Mouse (Mus musculus) telencephalon, adult 2 months (tissue): ENCODE results near the gene Cs.
"Not testable (repeated sequence)": the region's sequence is repeated elsewhere in the genome, so short reads cannot be mapped to it uniquely, and the experiment has no call there.

Experiments
- DNase-seq: peaks from one replicate; pipeline ENCODE4 v3.0.0-alpha.2; 2011; ENCODE audit warnings: low read depth, low spot score

Gene Cs

GRCm38 (mm10) chr10:128337306-128338181, at the start of gene Cs:
Gene Cs, plus strand, starts transcription at chr10:128337734.
- peak; percentile 98 for DNase-seq

DNA sequence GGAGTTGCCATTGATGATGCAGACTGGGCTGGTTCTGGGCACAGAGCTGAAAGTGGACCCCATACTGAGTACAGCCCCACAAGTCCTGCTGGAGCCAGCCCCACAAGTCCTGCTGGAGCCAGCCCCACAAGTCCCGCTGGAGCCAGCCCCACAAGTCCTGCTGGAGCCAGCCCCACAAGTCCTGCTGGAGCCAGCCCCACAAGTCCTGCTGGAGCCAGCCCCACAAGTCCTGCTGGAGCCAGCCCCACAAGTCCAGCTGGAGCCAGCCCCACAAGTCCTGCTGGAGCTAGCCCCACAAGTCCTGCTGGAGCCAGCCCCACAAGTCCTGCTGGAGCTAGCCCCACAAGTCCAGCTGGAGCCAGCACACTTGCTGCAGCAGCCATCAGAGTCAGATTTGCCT, 46.9 kb upstream of the Cs start:
- not testable (repeated sequence) for DNase-seq

GRCm38 (mm10) chr10:128296370-128297090, 41.0 kb upstream of the Cs start:
- no peak for DNase-seq

- no peak for DNase-seq
These were observed 40.3 kb upstream of the Cs start for GRCm38 (mm10) chr10:128297221-128297620.

DNA sequence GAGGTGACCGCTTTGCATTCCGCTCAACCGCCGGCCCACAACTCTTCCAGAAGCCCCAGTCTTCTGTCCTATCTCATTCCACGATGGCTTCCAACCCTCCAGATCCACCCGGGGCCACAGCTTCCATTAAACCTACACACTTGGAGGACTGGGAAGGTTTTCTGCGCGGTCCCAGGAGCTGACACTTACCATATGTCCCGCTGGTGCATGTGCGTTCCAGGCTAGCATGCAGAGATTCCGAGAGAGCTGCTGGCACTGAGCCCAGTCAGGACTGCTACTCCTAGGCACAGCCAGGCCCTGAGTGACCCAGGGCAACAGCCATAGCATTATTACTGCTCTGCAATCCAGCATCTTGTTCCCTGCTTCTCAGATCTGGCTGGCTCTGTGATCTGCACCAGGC, 39.9 kb upstream of the Cs start:
- DNase-seq, result no peak

DNA sequence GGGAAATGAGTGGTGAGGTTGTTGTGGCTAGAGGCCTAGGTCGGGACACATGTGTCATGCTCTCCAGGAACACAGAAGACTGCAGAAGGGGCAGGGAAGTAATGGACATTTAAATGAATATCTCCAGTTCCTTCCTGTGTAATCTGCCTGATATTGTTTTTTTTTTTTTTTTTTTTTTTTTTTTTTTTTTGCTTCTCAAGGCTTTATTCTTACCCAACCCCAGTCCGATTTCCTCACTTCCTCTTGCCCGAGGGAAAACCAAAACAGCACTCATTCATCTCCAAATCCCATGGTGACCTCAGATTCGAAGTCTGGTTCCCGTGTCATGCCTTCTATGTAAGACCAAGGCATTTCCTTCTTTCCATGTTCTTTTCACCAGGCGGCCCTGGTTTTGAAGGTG, 39.3 kb upstream of the Cs start:
- no peak for DNase-seq

DNA sequence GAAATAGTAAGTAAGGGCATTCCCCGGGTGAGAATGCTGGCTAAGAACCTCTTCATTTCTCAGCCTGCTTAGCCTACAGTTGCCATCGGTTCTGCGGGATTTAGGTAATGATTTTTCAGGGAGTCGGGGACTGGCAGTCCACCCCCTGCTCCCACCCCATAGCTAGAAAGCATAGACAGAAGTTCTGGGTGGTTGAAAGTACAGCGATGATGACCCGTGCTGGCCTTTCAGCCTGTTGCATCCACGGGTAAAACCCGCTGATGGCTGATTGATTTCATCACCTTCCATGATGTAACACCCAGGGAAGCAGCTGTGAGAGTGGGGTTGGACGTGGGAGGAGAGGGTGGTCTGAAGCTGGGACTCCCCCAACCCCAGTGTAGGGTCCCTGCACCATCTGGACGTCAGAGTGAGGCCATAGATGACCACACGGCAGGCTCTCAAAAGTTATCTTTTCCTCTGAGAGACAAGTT, 38.8 kb upstream of the Cs start, which contains the start of gene Il23a:
Il23a (minus strand) TSS at position 51 of the 470 bp plus-strand sequence.
- no peak for DNase-seq

DNA sequence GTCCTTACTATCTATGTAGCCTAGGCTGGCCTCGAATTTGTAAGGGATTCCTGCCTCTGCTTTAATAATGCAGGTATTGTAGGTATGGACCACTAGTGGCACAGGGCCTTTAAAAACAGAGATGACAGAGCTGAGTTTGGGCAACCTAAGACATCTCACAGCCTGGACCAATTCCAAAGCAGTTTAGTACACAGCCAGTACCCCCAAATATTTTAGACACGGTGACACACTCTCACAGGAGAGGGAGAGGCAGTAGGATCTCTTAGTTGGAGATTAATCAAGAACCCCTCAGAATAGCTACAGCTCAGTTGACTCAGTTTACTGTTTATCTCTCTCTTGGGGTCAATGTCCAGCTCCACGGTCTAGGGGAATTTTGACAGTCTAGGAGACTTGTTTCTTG, 35.2 kb upstream of the Cs start:
- DNase-seq, result no peak

- DNase-seq, result no peak
These were observed 34.8 kb upstream of the Cs start for GRCm38 (mm10) chr10:128302785-128303125.

DNA sequence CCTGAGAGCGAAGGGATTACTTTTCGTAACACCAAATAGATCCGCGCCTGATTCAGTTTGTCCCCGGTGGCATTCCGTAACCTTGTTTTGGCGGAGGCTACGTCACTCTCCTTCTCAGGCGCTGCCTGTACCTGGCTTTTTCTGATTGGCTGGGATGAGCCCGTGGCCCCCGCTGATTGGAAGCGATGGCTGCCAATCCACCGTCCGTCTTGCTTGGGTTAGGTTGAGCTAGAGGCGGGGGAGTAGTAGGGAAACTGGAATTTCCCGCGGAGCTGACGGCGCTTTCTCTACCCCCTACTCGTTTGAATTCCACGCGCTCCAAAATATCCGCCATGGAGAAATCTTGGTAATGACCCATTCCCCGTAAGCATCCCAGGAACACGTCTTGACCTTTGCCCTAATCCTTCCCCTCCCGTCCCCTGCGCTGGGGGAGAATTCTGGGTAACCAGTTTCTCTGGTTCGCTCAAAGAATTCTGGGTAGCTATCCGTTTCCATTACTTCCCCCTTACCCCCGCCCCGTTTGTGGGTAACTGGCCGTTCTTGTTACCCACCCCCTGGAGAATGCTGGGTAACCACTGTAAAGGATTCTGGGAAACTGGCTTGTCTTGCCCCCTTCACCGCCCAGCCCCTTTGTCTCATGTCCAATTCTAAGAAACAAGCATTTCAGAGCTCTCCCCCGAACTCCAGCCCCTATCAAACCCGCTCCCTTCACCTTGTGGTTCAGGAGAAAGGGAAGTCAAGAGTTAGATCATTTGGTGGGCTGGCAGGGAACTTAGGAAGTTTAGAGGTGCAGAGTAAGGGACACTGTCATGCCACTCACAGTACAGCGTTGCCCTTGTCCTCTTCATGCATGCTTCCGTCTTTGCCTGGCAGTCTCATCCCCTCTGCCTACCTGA, 34.2 kb upstream of the Cs start, which contains the start of gene Pan2:
Pan2 (plus strand) TSS at position 210 of the 896 bp plus-strand sequence.
- peak; percentile 100 for DNase-seq

DNA sequence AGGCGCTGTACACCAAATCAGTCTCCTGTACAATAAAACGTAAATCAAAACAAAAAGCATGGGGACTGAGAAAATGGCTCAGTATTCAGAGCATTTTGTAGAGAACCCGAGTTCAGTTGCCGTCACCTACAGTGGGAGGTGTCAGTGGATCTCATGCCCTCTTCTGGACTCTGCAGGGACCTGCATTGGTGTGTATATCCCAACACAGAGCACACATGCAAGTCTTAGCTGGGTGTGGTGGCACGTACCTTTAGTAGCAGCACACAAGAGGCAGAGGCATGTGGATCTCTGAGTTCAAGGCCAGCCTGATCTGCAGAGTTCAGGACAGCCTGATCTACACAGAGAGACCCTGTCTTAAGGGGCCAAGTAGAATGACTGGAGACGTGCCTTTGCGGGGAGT, 27.9 kb upstream of the Cs start:
- no peak for DNase-seq

DNA sequence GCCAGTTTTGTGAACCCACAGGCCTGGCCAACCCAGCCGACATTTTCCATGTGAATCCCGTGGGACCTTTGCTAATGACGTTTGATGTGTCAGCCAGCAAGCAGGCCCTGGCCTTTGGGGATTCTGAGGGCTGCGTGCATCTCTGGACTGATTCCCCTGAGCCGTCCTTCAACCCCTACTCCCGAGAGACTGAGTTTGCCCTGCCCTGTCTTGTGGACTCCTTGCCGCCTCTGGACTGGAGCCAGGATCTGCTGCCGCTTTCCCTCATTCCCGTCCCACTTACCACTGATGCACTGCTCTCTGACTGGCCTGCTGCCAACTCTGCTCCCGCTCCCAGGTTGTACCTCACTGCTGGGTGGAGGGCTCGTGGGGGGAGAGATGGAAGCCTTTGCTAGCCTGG, 27.4 kb upstream of the Cs start:
- DNase-seq, result no peak

DNA sequence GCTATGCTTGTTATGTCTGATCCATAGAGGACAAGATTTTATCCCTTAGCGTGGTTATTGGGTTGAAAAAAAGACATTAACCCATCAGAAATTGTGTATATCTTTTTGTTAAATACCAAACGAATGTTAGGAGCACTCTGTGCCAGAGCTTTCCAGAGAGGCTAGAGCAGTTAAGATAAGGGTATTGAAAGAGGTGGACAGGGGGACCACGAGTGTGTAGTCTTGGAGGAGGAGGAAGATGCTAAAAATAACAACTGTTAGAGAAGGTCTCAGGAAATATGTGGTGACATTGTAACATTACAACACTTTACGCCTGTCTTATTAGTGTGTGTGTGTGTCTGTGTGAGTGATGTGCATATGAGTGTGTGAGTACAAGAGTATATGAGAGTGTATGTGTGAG, 26.6 kb upstream of the Cs start:
- no peak for DNase-seq

DNA sequence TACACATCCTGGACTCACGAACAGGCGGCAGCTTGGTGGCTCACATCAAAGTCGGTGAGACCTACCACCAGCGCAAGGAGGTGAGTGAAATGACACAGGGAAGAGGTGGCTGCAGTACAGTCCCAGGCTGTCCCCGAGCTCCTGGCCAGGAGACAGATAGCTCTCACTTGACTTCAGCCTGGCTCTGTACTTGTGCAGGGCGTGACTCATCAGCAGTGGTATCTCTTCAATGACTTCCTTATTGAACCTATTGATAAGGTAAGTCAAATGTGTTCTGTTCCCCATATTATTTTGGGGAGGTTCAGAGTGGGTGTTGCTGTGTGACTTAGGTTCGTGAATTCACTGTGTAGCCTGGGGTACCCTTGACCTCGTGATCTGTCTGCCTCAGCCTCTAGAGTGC, 22.0 kb upstream of the Cs start:
- DNase-seq, result no peak

GRCm38 (mm10) chr10:128321641-128322040, 15.9 kb upstream of the Cs start:
- no peak for DNase-seq

DNA sequence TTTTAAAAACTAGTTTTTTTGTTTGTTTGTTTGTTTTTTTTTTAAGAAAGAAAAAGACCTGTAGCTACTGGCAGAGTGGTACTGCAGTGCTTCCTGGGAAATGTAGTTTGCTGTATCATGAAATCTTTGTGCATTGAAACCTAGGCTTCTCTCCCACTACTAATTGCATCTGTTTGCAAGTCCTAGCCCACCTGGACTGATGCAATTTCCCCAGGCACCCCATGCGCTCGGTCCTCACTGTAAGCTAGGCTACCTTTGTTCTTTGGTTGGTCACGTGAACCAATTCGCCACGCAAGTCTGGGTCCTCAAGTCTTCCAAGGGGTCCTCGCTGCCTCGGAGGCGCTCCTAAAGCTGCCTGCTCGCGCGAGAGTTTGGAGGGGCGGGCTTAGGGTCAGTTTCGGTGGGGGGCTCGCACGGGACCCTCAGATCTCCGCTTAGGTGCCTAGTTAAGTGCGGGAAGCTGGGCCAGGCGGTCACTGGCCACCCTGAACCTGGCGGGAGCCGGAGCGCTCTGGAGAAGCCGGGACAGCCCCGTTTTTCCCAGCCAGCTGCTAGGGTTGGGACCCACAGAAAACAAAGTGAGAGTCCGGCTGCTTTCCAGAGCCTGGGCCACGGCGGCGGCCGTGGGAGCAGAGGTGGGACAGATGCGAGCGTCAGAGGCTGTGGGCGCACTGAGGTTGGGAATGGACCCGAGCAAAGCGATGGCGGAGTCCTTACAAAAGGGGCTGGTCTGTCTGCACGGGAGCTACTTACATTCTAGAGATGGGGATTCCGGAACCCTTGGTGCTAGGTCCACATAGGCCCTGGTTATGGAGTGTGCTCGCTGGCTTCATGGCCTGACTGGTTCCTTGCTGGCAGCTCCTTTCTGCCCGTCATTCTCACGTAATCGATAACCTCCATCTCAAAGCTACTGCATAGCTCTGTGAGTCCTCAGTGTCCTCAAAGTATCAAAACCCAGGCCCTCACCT, 15.1 kb upstream of the Cs start, which contains the start of gene Cnpy2:
Cnpy2 (plus strand) TSS at position 319 of the 968 bp plus-strand sequence.
- DNase-seq, result peak; percentile 82

- DNase-seq, result no peak
These were observed 14.0 kb upstream of the Cs start for GRCm38 (mm10) chr10:128323516-128323915.

- peak; percentile 43 for DNase-seq
These were observed 10.7 kb upstream of the Cs start for GRCm38 (mm10) chr10:128326825-128327224.

- DNase-seq, result no peak
These were observed 9.9 kb upstream of the Cs start for GRCm38 (mm10) chr10:128327610-128328009.
